Mouse (Mus musculus) spleen, adult 10 weeks (tissue): ENCODE results near the gene Bcl2a1a. TPM values are rescaled to one million over a fixed set of nuclear protein-coding genes. Genes with fewer than 3 reads are reported as not detected.

Experiments used
- polyA plus RNA-seq: library from polyadenylated mRNA; stranded (reverse); fragments of 350-450 nt; fragmentation: Illumina TruSeq; extraction: RNeasy Lipid Tissue Mini Kit (QIAGEN cat#74804); gene quantifications from one replicate; pipeline ENCODE4 v1.2.3, GENCODE M21; 2015; ENCODE audit warnings: low replicate concordance; ENCODE audit not compliant: insufficient read depth

Gene Bcl2a1a
- polyA plus RNA-seq: 75.0 TPM

DNA sequence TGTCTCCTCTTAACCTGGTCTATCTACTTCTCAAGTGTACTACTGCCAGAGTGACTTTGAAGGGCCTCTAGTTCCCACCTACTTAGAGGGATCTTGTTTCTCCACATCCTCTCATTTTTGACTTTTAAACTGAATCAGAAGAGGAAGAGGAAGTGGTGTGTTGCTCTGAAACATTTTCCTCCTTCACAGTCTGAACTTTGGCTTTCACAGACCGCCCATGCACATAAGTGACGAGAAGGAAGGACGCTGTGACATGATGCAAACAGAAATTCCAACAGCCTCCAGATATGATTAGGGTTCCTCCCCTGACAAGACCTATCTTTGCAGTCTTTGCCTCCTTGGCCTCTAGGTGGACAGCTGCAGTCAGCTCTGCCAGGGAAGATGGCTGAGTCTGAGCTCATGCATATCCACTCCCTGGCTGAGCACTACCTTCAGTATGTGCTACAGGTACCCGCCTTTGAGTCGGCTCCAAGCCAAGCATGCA is at the start of gene Bcl2a1a:
Gene Bcl2a1a, plus strand, starts transcription at position 231 of the 484 bp plus-strand sequence.

Other genes with a start within 250 kb of the Bcl2a1a start
- gene Mthfsl, start 236.6 kb upstream of the Bcl2a1a start, polyA plus RNA-seq: 61.2 TPM
- gene Bcl2a1d, start 225.0 kb upstream of the Bcl2a1a start, polyA plus RNA-seq: 129 TPM
- not detected for gene Trim43c, start 117.7 kb upstream of the Bcl2a1a start, polyA plus RNA-seq
- gene Trim43b, start 135.9 kb downstream of the Bcl2a1a start, polyA plus RNA-seq: 0.14 TPM
- gene Bcl2a1b, start 242.3 kb downstream of the Bcl2a1a start, polyA plus RNA-seq: 229 TPM
- gene Gm29094, start 242.5 kb downstream of the Bcl2a1a start, polyA plus RNA-seq: 5.7 TPM